ENCODE assay signal across 14 mouse cellular contexts in the genomic region with DNA sequence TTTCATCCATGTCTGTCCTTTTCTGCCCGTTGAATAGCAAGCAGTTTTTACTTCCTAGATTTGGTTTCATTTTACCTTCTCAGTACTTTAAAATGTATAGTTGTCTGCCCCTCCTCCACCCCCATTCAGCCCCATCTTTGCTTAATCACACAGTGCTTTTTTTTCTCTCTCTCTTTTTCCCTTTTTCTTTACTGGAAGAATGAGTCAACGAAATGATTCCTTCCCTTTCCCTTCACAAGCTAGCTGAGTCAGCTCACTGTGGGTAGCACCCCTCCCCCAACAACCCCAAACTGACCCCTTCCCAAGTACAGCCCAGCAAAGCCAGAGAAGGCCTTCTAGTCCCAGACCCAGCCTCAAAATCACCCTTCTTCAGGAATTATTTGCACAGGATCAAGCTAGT. TPM values are rescaled to one million over a fixed set of nuclear protein-coding genes. Genes with fewer than 3 reads are reported as not detected.
DNase-seq lines count a peak whose midpoint lies in the region; ATAC-seq and TF ChIP-seq lines count a peak whose summit lies in the region.
"Had no signal": no experiment of that assay in that cellular context is flagged by ENCODE, and none has a peak within 500 bp of the region (broad histone marks: within the 10 kb centered on the region; RNA-seq: fewer than 3 reads in every experiment).

No protein-coding gene starts in this region.

- peaks cover 36% of the 10 kb centered on the region for H3K4me1 ChIP-seq in bone marrow macrophage, adult 2 months (ENCODE audit: control insufficient read depth, insufficient read depth, low read length)

- H3K27ac ChIP-seq in layer of hippocampus, adult 2 months: peak overlapping the region; percentile 75; the same call in 1 of the 2 replicates
- peak overlapping the region; percentile 67 for H3K27ac ChIP-seq in bone marrow macrophage, adult 2 months (ENCODE audit: insufficient read depth, low read depth, low read length)
- H3K27ac ChIP-seq: liver, embryonic 13.5 days had no signal

- TF ChIP-seq CTCF in layer of hippocampus, adult 2 months (conservative IDR thresholded peaks at IDR 0.05): no peak
- TF ChIP-seq CTCF in bone marrow macrophage, adult 2 months (IDR thresholded peaks at IDR 0.05; ENCODE audit: low read depth, low read length): no peak

- TF ChIP-seq POLR2A in bone marrow macrophage, adult 2 months (IDR thresholded peaks at IDR 0.05; ENCODE audit: borderline replicate concordance, low read depth, low read length): no peak

- no peak overlapping the region for H3K4me3 ChIP-seq in layer of hippocampus, adult 2 months
- H3K4me3 ChIP-seq in bone marrow macrophage, adult 2 months (ENCODE audit: insufficient read depth, low read length): no peak overlapping the region
- H3K4me3 ChIP-seq: liver, embryonic 13.5 days had no signal

- ATAC-seq in megakaryocyte progenitor cell, adult 5-6 weeks (replicated peaks; ENCODE audit: poor library complexity): peak; percentile 42
- no peak for ATAC-seq in erythroid progenitor cell, adult 5-6 weeks (replicated peaks; ENCODE audit: low FRiP score, poor library complexity, severe bottlenecking)
- ATAC-seq: hindbrain, embryonic 16.5 days had no signal

- no peak for DNase-seq in layer of hippocampus, adult 2 months (ENCODE audit: low spot score in 2 of 2)
- no peak for DNase-seq in layer of hippocampus, postnatal 14 days (ENCODE audit: low spot score in 2 of 2)
- DNase-seq in A20 (ENCODE audit: low read depth, low spot score): peak; percentile 60
- no peak for DNase-seq in heart, adult 11 months
- no peak for DNase-seq in layer of hippocampus, adult 18-20 months (ENCODE audit: low spot score in 2 of 2)
- DNase-seq: cerebellum, adult 18-20 months; heart, postnatal 10 days; liver, embryonic 13.5 days; lung, postnatal 14 days; right cerebral cortex, adult 18-20 months had no signal

RNA-seq across cellular contexts. Expression of a gene that starts 8.1 kb away (rescaled TPM):
- 100 to 1,000 TPM; 167 to 175 TPM for total RNA-seq in layer of hippocampus, adult 2 months (2021)
- total RNA-seq in layer of hippocampus, postnatal 14 days (2021): 100 to 1,000 TPM; 154 to 171 TPM
- polyA plus RNA-seq in bone marrow macrophage, adult 2 months (2012; ENCODE audit: insufficient read depth, insufficient read length, missing spikeins): 14.2 and 15.2 TPM in 2 replicates
- total RNA-seq in megakaryocyte progenitor cell, adult 5-6 weeks (2015): 1.1 and 2.7 TPM in 2 replicates
- total RNA-seq in megakaryocyte progenitor cell, adult 5-6 weeks (2017): 1.7 and 2.3 TPM in 2 replicates
- 0.72 and 0.84 TPM in 2 replicates for total RNA-seq in erythroid progenitor cell, adult 5-6 weeks (2015; ENCODE audit: low replicate concordance)
- 1.2 and 1.7 TPM in 2 replicates for total RNA-seq in erythroid progenitor cell, adult 5-6 weeks (2017; ENCODE audit: low replicate concordance)
- total RNA-seq in layer of hippocampus, adult 18-20 months (2021): 100 to 1,000 TPM; 177 TPM

RNA-seq across cellular contexts. Expression of a gene that starts 49.3 kb away (rescaled TPM):
- total RNA-seq in layer of hippocampus, adult 2 months (2021): 10 to 100 TPM; 55.1 to 58.2 TPM
- total RNA-seq in layer of hippocampus, postnatal 14 days (2021): 10 to 100 TPM; 50.8 to 56.2 TPM
- 145 and 160 TPM in 2 replicates for polyA plus RNA-seq in bone marrow macrophage, adult 2 months (2012; ENCODE audit: insufficient read depth, insufficient read length, missing spikeins)
- total RNA-seq in megakaryocyte progenitor cell, adult 5-6 weeks (2015): 4.2 and 4.4 TPM in 2 replicates
- 3.1 and 5.5 TPM in 2 replicates for total RNA-seq in megakaryocyte progenitor cell, adult 5-6 weeks (2017)
- 0.36 and 0.84 TPM in 2 replicates for total RNA-seq in erythroid progenitor cell, adult 5-6 weeks (2015; ENCODE audit: low replicate concordance)
- total RNA-seq in erythroid progenitor cell, adult 5-6 weeks (2017; ENCODE audit: low replicate concordance): 3.6 TPM in 1 of 2 replicates, not detected in the other
- 10 to 100 TPM; 60.7 to 61.2 TPM for total RNA-seq in layer of hippocampus, adult 18-20 months (2021)

Comparison
In these comparisons a context has a peak if more than half of its experiments do, and no peak if none do; other contexts are left out.
1. RNA of a gene that starts 8.1 kb away (total RNA-seq): 177 TPM in layer of hippocampus, adult 18-20 months, 167 to 175 TPM in layer of hippocampus, adult 2 months and 154 to 171 TPM in layer of hippocampus, postnatal 14 days; 1.1 to 2.7 TPM in megakaryocyte progenitor cell, adult 5-6 weeks and 0.72 to 1.7 TPM in erythroid progenitor cell, adult 5-6 weeks; every median in the first group is over 10 times any median in the second.
2. RNA of a gene that starts 49.3 kb away (total RNA-seq): 60.7 to 61.2 TPM in layer of hippocampus, adult 18-20 months, 55.1 to 58.2 TPM in layer of hippocampus, adult 2 months and 50.8 to 56.2 TPM in layer of hippocampus, postnatal 14 days; 3.1 to 5.5 TPM in megakaryocyte progenitor cell, adult 5-6 weeks and 0.36 to 3.6 TPM in erythroid progenitor cell, adult 5-6 weeks; every median in the first group is over 4 times any median in the second.